Mouse (Mus musculus) c-Kit-positive CD71-positive TER-119-positive erythroid progenitor cells, embryonic 14.5 days (primary cell): ENCODE measurements around the gene Ntm.

Experiments used
- DNase-seq: peaks from one replicate; pipeline ENCODE4 v3.0.0-alpha.2; 2013; ENCODE audit warnings: low spot score

Ntm gene

DNA sequence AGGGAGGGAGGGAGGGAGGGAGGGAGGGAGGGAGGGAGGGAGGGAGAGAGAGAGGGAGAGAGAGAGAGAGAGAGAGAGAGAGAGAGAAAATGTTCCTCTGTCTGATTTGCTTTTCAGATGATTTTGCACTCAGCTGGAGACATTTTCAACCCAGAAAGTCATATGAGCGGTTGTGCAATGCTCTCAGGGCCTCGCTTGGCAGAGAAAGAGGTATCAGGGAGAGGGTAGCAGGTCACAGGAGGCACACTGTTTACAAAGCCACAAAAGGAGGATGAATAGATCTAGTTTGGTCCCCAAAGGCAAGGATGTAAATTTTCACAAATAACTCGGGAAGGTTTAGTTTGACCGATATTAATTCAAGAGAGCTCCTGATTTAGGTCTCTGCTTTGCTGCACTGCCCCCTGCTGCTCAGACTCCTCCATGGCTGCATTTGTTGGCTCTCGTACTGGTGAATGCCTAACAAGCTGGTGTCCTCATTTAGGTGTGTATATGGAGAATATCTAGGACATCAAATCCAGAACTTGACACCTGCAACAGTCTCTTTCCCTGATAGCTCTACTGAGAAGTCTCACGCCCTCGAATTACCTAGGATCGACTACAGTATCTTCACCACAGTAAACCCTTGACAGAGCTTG is 377.1 kb downstream of the Ntm start:
- no peak for DNase-seq

DNA sequence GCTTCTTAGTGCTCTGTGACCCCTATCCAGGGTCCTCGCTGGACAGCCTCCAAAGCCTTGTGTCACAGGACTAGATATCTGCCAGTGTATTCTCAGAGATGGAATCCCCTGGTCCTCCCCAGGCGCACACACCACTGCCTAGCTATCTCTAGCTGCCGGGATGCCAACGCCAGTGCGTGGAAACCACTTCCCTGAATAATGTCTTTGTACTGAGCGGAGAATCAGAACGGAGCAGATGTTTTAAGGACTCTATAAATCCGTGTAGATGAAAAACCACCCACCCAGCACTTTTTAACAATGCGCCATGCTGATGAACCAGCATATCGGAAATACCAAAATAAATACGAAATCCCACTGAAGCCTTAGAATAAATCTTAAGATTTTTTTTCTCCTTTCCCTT is 384.7 kb downstream of the Ntm start:
- DNase-seq = no peak

DNA sequence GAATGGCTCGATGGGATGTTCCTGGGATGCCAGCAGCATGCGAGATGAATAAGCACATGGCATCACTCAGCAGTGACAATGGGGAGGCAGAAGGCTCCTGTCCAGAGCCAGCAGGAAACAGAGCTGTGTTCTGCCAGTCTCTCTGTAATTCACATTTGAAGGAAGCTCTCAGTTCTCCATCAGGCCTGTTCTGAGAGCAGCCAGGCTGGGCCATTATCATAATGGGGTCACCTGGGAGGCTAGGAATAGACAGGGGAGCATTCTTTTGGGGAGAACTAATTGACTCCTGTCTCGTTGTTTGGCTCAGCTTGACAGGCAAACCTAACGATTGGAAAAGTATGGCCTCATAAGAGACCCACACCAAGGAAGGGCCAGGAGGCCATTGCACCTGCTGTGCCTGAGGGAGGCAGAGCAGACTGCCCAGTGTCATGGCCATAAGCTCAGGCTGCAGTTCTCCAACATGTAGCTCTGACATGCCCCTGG is 386.8 kb downstream of the Ntm start:
- DNase-seq = no peak

DNA sequence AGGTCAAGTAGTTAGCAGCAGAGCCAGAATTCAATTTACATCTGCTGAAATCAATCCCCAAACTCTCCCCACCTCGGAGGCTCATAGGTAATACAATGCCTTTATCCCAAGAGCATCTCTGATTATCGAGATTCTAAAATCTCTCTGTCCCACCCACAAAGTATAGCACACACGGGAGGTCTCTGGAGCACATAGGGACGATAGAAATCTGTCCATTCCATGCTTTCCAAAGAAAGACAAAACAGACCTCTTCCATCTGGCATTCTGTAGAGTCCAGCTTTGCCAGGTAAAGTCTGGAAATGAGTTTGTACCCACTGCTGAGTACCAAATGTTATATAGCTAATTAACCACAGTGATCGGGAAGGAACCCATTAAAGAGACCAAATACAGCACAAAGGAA is 388.4 kb downstream of the Ntm start:
- DNase-seq = no peak

DNA sequence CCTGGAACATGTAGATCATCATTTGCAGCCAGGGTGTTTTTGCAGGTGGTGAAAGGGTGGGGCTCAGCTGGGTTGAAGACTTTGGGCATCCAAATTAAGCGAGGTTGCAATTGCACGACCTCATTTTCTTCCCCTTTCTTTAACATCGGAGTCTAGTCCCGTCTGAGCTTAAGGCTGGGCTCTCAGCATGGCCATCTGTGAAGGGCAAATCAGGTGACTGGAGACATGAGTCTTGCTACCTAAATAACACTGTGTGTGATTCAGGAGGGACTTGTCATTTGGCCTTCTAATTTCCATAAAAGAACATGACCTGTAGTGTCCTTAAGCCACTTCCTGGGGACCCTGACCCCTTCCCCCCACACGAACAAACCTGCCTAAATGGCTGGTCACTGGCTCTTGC is 394.4 kb downstream of the Ntm start:
- DNase-seq = no peak

GRCm38 (mm10) chr9:29562419-29563071 is 400.4 kb downstream of the Ntm start:
- no peak for DNase-seq

DNA sequence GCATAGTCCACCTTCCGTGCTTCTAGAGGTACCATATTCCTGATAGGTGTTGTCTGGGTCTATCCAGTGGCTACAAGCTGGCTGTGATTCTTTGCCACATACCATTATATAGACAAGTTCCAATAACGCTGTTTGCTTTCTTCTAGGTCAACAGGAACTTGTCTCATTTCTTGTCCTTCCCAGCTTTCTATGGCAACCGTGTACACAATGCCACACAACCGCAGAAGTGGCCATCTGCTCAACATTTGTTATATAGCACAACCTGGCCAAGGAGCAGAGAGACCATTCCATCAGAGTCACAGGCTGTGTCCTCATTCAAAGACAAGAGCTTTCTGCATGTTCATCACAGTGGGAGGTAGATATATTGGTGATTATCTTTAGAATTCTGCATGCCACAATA is 404.0 kb downstream of the Ntm start:
- DNase-seq = no peak

- DNase-seq = no peak
Measured at GRCm38 (mm10) chr9:29550582-29550981, 412.4 kb downstream of the Ntm start.

DNA sequence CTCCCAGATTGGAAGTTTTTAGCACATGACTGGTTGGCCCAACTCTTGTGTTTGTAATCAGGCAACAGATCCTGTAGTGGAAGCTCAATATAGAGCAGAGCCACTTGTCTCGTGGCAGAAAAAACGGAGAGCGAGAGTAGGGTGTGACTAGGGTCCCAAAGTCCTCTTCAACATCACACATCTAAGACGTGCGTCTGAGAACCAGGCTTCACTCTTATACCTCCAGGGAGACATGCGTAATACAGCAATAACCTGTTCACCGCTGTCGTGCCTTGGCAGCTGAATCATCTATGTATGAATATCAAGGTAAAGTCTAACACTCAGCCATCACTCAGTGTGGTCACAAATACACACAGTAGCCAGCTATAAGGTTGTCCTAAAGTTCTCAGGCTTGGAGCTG is 412.8 kb downstream of the Ntm start:
- no peak for DNase-seq

GRCm38 (mm10) chr9:29536415-29536814 is 426.5 kb downstream of the Ntm start:
- DNase-seq = no peak

DNA sequence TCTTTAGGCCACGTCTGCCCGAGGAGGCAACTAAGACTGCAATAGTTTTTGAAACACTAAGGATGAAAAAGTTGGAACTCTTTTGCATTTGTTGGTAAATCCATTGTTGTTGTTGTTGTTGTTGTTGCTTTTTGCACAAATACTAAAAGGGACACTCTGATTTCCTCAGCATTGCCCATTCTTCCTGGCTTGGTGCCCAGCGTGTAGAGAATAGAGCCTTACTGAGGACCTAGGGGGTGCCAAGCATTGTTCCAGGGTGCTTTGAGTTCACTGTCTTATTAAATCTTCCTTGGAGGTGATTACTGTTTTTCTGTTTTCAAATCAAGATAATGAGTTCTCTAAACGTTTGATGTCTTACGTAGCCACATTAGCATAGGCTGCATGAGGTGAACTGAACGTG is 428.2 kb downstream of the Ntm start:
- no peak for DNase-seq

GRCm38 (mm10) chr9:29534304-29534703 is 428.6 kb downstream of the Ntm start:
- no peak for DNase-seq

DNA sequence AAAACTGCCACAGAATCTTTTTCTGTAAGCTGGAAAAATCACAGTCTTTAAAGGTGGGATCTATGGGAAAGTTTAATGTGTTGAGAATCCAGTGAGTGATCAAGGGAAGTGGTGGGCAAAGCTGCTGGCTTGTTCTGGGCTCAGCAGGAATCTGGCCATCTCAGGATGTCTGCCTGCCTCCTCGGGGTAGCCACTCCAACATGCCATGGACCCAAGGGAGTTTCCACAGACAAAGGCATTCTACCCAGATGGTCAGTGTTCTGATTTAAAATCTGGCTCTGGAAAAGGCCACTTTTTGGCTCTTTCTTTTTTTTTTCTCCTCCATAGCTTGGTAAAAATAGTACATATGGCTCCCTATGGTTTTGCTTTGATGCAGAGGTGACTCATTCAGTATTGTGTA is 429.4 kb downstream of the Ntm start:
- DNase-seq = no peak

DNA sequence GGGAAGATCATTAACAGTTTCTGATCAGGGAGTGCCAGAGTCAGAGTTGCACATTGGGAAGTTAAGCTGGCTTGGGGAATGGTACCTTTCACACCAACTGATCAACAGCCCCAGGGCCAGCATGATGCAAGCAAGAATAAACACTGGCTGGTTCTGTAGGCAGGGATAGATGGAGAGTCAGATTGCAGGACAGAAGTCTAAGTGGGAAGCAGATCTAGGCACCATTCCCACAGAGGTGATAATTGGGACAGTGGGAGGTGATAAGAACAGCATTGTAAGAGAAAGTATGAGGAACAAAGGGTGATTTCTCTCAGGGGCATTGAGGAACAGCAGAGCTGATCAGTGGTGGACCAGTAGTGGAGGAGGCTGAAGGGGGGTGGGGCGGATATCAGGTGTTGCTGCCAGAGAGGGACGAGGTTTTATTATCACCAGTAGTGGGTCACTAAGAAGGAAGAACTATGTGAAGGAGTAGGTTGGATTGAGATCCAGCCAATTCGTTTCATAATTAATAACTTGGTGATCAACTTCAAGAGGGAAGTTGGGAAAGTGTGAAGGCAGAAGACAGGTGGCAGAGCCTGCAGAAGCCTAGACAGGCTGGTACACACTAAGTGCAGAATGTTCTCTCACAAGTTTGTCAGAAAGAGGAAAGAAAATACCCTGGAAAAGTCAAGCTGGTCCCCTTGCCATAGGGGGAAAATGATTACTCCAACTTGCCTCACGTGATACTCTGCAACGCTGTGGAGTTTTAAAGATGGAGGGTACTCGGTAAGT is 431.6 kb downstream of the Ntm start:
- DNase-seq = no peak

DNA sequence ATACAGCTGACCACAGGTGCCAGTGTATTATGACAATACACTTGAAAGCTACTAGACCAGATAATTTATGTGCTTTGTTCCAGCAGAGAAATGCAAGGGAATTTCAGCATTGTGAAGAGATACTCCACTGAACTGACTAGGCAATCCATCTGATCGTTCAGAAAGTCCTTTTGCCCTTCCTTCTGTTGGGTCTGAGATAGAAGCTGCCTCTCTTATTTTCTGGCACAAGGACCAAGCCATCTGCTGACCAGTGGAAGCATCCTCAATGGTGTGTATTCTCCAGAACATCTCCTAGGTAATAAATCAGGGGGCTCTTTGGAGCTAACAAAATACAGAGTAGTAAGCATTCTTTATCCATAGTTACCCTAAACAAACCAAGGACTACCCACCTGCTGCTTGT is 438.8 kb downstream of the Ntm start:
- DNase-seq = no peak

GRCm38 (mm10) chr9:29523221-29523620 is 439.7 kb downstream of the Ntm start:
- no peak for DNase-seq

DNA sequence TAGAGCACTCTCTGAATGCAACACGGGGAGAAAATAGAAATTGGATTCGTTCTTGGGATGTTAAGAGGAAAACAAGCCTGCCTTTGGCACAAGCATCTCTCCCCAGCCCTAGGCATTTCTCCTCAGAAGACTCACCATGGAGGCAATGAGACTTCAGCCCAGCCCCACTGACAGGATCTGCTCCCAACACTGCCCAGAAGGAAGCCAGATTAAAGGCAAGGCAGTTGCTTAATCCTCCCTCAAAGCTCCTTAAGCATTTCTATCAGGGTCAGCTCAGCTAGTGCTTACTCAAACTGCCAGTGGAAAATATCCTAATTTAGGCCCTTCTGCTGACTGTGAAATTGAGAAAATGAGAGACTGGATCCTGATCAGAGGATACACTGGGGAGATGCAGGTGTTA is 443.8 kb downstream of the Ntm start:
- no peak for DNase-seq

GRCm38 (mm10) chr9:29516688-29517087 is 446.3 kb downstream of the Ntm start:
- no peak for DNase-seq

- no peak for DNase-seq
Measured at GRCm38 (mm10) chr9:29514588-29515356, 448.2 kb downstream of the Ntm start.

DNA sequence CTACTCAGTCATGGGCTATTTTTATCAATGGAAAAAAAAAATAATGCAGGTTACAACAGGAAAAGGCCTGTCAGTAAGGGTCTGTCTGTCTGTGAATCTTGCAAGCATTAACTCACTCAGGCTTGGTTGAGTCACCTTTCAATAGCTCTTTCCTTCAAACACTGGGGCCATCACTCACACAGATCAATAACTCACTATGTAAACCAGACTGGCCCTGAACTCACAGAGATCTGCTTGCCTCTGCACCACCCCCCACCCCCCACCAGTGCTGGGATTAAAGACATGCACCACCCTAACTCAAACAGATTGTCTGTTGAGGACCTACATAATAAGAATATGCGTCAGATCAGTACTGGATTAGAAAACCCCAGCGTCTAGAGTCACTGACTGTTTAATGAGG is 466.9 kb downstream of the Ntm start:
- DNase-seq = no peak

DNA sequence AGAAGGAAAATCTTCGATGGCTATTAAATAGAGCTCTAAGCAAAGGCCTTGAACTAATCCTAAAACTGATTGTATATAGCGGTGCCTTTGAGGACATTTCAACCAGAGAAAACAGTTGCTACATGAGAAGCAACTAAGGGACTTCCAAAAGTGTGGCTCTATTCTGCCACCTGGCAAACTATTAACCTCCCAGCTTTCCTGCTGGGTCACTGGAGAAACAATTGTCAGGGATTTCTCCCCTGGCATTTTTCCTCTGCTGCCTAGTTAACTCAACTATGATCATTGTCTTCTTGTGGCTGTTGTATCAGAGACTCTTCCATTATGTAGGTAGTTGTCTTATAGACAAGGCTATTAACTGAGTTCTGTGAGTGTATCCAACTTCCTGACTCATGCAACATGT is 480.7 kb downstream of the Ntm start:
- DNase-seq = no peak

DNA sequence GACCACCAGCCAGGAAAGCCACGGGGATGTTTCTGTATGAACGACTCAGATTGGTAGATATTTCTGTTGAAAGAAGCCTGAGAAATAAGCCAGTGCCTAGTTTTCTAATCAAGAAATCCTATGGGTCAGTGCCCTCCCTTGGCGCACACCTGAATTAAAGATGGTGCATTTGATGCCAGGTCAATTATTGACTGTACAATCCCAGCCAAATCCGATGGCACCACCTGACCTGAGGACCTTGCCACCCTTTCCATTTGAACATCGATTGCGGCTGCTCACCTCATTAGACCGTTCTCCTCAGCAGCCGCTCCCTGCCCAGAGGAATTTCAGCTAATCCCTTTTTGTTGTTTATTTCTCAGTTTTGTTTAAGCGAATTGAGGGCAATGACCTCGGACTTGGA is 483.9 kb downstream of the Ntm start:
- DNase-seq = no peak

- DNase-seq = no peak
Measured at GRCm38 (mm10) chr9:29477219-29477618, 485.7 kb downstream of the Ntm start.
